Mouse (Mus musculus) forelimb bud, embryonic 11.5 days (tissue): Measurements from ENCODE around the gene Cox6b2.

Experiments
- DNase-seq: peaks from one replicate; pipeline ENCODE4 v3.0.0-alpha.2; 2012; ENCODE audit warnings: low read depth, low spot score

Gene Cox6b2

DNA sequence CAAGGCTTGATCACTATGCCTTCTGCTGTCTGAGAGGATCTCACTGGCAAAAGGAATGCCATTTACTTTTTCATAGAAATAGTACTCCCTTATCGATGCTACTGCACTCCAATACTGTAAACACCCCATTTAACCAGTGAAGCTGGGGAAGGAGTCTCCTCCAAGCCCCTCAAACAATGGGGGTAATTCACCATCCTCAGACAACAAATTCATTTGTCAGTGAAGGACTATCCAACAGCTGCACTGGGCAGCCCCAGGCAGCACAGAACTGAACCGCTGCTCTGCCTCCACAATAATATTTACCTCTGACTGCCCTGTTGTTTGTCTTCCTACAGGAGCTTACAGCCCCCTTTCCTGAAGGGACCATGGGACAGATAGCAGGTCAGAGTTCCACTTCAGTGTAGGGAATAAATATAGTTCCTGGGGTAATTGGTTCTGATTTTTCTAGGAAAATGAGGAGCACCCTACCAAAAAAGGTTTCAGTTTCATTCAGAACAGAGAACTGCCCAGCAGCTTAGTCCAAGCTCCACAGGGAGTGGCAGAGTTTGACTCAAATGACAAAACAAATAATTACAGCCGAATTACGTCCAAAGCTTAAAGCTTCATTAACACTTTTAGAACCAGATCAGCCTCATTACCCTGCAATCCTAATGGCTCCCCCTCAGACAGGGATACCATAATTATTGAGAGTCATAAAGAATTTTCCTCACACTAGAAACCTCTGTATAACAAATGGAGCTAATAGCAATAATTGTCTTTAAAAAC, 12.2 kb upstream of the Cox6b2 start:
- DNase-seq, result no peak

DNA sequence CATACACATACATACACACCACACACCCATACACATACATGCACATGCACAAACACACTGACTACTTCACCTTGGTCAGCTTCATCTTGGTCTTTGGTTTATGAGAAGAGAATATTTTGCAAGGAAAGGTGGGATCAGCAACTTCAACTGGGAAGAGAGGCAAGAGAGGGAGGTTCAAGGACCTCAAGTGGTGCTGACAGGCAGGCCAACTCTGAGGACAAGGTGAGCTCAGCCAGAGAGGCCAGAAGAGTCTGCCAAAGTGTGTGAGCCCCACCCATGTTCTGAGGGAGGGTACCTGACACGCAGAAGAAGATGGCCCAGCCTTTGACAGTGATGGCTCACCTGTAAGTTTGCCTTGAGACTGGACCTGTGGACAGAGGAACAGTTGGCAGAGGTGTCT, 6.8 kb upstream of the Cox6b2 start:
- no peak for DNase-seq

DNA sequence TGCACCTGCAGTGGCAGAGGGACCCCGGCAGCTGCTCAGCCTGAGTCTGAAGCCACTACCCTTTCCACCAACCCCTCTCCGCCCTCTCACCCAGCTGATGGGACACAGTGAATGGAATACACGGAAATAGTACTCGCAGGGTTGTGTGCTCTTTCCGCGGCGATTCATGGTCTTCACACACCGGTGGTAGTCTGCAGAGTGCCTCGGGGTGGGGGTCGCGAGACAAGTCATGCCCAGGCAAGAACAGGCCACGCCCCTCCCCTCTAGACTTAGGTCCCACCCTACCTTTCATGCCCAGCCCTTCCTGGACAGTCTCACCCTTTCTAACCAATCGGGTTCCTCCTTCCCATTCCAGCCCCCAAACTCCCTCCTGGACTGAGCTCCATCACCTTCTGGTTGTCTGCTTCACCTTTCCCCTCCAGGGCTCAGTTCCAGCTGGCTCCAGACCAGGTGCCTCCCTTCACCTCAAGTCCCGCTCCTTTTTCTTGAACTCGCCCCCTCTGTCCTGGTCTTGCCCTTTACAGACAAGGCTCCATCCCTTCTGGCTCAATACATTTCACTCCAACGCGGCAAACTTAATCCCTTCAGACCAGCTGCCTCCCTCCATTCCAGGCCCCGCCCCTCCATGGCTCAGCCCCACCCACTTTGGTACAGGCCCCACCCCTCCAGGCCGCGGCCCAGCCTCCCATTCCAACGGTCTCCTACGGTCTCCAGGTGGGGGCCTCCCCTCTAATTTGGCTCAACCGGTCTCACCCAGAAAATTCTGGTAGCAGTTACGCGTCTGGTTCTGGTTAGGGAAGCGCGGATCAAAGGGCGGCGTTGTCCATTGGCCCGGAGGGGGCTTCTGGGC, 698 bp downstream of the Cox6b2 start:
- DNase-seq, result peak; percentile 61

DNA sequence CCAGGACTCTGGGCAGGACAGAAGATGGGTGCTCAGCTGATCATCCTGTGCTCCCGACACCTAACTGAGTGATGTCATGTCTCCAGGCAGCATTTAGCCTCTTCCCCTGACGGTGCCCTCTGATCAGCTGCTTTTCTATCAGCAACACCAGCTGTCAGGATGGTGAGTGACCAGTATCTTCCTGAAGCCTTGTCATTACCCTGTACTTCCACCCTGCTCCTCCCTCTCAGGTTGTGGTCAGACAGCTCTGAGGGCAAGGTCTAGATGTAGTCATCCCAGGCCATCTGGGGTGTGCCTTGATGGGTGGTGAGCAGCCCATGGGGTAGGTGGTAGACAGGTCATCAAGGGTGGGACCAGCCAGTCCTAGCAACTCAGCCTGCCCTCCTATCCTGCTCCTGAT, 3.7 kb downstream of the Cox6b2 start:
- no peak for DNase-seq

DNA sequence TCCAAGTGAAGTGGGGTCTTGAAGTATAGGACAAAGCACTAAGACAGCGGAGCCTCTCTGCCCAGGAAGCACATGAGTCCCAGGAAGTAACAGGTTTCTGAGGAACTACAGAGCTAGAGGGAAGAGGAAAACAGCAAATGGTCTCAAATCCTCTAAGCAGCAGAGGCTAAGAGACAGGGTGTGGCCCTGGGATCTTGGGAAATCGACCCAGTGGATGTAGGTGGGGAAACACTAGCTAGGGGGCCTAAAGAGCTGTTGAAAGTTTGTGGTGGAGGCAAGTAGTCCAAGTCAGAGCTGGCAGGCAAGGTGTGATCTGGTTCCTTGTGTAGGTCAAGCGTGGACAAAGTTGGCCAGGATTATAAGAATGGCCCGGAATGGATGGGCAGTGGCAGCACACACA, 4.6 kb downstream of the Cox6b2 start:
- DNase-seq, result no peak

DNA sequence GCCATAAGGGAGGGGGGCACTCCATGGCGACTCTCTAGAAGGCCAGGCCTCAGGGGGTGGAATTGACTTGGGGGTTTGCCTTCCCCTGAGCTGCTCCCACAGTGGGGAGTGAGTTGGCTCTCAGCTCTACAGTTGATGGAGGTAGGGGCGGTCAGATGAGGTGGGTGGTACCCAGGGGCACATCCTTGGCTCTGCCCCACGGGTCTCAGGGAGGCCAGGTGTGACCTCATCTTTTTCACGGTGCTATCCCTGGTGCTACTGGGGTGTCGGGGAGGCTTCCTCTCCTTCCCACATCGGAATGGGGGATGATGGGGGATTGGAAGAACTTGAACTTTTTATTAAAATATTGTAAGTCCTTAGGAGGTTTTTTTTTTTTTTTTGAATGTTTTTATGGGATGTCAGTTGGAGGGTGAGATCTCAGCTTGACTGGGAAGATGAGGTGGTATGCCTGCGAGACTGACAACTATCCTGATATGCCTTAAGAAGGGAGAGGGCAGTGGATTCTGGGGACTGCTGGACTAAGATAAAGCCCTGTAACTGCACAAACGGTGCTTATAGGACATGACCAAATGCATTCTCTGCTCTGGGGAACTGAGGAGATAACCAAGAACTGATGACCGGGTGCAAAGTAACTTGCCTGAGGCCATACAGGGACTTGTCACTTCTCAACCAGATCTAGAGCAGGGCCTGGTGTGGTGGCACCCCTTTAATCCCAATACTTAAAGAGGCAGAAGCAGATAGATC, 5.6 kb downstream of the Cox6b2 start:
- DNase-seq, result no peak

DNA sequence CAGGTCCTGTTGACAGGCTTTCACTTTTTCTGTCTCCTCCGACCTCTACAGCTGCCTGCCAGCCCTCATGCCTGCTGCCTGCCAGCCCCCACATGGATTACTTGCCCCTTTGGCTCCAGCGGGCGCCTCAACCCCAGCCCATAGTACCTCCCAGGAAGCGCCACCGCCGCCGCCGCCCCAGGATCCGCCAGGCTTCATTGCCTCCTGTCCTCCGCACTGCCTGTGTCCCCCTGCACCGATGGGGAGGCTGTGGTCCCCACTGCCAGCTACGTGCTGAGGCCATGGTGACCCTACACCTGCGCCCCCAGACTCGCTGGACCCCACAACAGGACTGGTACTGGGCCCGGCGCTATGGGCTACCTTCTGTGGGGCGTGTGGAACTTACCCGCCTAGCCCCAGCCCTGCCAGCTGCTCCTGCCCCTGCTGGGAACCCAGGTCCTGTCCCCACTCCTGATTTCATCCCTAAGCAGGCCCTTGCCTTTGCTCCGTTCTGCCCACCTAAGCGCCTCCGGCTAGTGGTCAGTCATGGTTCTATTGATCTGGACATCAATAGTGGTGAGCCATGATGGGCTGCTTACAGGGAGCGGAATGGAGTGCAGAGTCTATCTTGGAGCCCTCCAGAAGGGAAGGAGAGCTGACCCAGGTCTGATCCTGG, 6.4 kb downstream of the Cox6b2 start:
- DNase-seq, result no peak

DNA sequence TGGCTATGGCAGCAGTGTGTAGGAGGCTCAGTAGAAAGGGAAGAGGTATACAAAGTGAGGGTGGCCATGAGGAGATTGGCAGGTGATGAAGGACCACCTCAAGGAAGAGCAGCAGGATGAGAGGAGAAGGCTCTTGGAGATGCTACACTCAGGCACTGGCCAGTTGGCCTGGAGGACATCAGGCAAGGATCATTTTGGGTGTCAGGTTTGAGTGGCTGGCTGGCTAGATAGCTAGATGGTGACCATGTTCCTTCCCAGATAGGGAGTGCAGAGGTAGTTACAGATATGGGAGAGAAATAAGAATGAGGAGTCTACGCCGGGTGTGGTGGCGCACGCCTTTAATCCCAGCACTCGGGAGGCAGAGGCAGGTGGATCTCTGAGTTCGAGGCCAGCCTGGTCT, 8.0 kb downstream of the Cox6b2 start:
- no peak for DNase-seq

DNA sequence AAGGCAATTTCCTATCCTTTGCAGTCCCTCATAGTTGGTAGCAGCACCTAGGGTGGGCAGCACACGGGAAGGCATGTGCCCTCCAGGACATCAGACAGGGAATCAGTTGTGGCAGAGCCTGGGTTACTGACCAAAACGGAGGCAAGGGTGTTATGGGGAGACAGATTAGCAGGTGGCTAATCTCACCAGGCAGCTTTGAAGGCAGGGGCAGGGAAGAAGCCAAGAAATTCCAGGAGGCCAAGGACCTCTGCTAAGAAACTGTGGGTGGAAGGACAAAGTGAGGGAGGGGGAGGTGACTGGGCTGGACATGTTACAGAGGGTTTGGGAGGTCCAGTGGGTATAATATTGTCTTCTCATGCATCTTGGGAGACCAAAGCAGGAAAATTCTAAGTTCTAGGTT, 9.5 kb downstream of the Cox6b2 start:
- DNase-seq, result no peak

DNA sequence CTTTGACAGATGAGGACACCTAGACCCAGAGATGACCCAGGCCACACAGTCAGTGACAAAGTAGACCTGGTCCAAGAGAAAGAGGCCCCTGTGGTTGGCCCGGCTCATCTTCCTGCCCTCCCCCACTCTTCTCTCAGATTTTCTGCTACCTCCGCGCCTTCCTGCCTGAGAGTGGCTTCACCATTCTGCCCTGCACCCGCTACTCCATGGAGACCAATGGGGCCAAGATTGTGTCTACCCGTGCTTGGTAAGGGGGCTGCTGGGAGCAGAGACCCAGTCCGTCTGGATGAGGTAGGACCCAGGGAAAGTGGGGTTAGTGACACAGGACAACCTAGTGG, 10.4 kb downstream of the Cox6b2 start:
- DNase-seq, result no peak

DNA sequence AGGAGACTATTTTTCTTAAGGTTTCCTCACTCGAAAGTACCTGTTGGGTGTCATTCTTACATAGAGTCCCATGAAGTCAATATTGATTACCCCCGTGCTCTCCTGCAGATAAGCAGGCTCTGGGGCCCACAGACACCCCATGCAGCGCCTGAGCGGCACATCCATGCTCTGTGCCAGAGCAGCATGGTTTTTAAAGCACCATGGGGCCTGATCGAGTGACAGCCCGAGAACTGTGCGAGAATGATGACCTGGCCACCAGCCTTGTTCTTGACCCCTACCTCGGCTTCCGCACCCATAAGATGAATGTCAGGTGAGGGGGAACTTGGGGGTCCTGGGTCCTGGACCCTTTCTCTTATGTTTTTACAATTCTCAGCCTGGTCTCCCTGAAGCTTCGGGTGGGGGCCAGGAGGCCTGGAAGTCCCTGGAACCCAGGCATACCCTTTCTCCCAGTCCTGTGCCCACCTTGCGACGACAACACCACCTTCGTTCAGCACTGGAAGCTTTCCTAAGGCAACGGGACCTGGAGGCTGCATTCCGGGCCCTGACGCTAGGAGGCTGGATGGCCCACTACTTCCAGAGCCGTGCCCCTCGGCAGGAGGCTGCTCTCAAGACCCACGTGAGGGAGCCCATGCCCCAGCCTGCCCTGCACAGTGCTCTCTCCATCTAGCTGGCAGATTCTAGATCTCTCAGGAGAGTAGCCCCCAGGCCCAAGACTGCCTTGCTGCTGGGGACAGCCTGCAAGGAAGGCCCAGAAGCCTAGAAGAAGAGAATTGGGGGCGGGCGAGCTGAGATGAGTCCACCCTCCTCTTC, 11.0 kb downstream of the Cox6b2 start:
- no peak for DNase-seq

DNA sequence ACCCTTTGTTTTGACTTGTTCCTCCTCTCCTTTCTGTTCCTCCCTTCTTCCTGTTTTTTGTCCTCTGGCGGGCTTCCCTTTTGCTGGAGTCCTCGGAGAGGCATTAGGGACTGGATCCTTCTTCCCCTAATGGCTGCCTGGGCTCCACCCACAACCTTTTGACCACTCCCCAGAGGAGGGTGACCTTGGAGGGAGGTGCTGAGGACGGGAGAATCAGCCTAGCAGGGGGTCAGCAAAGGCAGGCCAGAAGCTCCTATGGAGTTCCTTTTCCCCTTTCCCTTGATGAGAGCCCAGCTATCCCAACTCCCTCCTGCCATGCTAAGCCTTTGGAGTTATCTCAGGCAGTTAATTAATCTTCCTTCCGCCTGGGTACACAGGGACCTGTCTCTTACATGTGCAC, 11.7 kb downstream of the Cox6b2 start:
- DNase-seq, result no peak

DNA sequence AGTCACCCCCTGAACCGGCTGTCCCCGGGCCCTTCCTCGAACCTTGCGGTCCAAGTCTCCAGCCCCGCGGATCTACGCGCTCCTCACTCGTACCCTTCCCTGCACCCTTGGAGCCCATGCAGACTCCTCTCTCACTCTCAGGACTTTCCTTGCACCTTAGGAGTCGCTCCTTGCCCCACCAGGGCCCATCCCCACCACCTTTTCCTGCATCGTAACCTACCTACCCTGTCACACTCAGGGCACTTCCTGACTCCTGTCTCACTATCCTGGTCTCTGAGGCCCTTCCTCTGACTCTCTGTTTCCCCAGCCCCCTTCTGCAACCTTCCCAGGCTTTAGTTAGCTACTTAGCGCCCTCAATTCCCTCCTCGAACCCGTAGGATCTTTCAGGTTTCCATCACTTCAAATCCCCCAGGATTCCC, 12.6 kb downstream of the Cox6b2 start:
- DNase-seq, result no peak

DNA sequence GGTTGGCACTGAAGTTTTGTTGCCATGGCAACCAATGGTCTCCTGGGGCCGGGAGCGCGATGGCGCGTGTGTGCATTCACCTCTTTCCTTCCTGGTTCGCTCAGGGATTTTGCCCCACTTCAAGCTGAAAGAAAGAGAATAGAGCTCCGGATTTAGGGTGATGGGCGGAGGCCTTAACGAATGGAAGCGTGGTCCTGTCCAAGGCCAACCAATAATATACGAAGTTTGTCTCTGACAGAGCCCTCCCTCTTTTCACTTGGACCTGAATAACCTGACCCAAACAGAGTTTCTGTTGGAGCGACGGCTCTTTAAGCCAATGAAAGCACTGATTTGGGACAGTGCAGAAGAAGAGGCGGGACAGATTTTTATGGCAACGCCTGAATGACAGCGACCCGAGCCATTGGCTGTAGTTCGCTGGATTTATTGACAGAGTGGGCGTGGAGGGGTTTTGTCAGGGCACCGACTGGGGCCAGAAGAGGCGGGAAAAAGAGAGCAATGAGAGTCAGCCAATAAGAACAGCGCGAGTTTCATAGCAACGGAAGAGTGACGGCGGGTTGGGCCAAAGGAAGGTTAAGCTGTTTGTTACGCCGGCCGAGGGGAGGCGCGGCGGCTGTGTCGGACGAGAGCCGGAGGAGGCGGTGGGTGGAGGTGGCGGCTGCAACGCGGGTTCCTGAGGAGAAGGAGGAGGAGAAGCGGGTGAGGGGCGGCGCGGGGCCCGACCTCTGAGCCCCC, 13.2 kb downstream of the Cox6b2 start, which contains the start of gene Kmt5c:
Kmt5c (plus strand) TSS at position 572 of the 732 bp plus-strand sequence.
- DNase-seq, result peak; percentile 100

DNA sequence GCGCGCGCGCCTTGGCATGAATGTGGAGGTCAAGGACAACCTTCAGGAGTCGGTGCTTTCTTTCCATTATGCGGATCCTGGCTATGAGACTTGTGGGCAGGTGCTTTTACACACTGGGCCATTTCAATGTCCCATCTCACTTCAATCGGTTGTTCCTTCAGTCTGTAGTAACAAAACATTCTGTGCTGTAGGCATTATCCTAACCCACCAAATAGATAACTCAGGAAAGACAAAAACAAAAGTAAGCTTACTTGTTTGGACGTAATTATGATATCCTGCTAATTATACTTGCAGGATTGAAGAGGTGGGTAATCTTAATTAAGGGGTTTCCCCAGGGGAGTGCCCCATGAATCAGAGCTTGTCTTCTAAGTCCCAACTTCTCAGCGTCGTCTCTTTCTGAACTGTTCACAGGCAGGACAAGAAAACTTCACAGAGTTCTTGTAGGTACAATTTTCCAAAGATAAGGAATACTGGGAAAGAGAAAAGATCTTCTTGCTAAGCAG, 13.8 kb downstream of the Cox6b2 start:
- no peak for DNase-seq

DNA sequence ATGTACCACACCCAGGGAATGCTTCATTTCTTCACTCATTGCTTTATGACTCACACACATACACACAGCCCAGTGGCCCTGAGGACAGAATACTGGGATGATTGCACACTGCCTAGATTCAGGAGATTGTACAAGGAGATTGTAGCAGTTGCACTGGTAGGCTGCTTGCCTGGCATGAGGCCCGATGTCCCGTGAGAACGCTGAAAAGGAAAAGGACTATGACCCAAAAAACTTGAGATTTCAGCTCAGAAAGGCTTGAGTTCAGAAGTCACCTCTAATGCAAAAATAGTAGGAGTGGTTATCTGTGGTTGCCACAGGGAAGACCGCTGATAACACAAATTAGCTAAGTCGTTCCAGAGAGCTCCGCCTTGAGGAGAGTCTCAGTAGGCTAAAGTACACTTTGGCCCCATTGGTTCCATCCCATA, 19.9 kb downstream of the Cox6b2 start:
- DNase-seq, result no peak

DNA sequence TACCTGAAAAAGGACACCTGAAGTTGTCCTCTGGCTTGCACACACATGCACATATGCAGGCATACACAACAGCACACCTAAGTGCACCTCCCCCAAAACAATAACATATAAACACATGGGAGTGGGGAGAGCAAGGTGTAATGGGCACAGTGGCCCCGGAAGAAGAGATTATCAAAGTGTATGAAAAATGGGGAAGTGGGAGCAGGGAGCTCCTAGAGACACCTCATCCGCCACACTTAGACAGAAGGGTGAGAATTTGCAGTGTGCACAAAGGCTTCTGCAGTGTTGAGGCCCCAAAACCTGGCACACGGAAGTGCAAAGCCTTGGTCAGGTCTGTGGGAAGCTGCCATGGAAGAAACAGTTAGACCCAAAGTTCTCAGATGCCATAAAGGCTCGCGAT, 21.8 kb downstream of the Cox6b2 start:
- no peak for DNase-seq

DNA sequence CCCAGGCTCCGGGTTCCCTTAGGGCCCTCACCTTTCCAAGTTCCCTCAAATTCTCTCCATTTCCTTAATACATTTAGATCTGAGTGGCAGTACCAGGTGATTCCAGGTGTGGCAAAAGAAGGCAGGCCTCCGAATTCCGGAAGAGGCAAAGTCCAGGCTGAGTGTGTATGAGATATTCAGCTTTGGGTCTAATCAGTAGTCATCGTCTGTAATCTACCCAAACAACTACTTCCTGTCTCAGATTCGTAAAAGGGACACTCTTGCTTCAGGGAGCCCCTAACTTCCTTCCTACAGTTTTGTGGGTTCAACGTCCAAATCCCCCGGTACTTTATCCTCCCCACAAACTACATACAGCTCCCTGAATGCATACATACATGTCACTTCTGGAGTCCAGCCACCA, 27.7 kb downstream of the Cox6b2 start, which contains the start of gene Tmem150b:
Tmem150b (minus strand) TSS at position 81 of the 400 bp plus-strand sequence.
- no peak for DNase-seq

DNA sequence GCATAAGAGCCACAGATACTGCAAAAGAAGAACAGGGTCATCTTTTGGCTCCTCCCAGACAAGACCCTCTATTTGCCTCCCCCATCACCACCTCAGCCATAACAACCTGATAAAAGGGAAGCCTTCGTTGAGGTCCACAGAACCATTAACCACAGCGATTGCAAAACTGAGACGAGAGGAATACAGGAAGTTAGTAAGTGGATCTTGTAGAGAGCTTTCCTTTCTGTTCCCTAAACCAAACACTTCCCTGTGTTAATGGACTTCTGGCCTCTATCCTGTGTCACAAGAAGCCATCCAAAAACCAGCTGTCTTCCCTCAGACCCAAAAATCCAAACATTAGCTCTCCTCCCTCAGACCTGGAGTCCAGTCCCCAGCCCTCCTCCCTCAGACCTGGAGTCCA, 28.5 kb downstream of the Cox6b2 start:
- no peak for DNase-seq

DNA sequence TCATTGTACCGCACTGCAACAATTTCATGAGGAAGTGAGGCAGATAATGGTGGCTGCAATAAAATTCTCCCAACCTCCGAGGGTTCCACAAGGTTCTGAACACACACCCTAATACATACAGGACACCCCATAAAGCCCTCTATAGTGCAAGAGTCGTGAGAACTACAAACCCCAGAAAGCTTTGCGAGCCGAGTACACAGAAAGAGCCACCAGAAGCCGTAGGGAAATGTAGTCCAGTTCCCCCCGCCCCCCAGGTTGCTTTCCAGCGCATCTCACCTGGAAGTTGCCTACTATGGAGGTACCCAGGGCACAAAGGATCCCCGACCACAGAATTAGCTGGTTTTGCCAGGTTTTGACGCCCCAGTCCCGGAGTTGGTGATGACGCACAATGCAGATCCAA, 29.4 kb downstream of the Cox6b2 start:
- no peak for DNase-seq
